Mouse (Mus musculus) bone marrow, adult 2 months (tissue): ENCODE measurements around the gene Arid1b. TPM values are rescaled to one million over a fixed set of nuclear protein-coding genes. Genes with fewer than 3 reads are reported as not detected.

ENCODE experiments used
- H3K27ac ChIP-seq: fragments of 200-500 bp; 2 replicates; pipeline ENCODE4 v1.5.1; 2012; ENCODE audit warnings: low read depth, mild to moderate bottlenecking, control low read depth, inconsistent platforms, low read length; ENCODE audit not compliant: control insufficient read depth, poor library complexity, insufficient read depth
- H3K4me1 ChIP-seq: fragments of 200-500 bp; 2 replicates; pipeline ENCODE4 v1.6.1; 2011; ENCODE audit warnings: low read length; ENCODE audit not compliant: control insufficient read depth, insufficient read depth
- H3K4me3 ChIP-seq: fragments of 200-500 bp; replicated peaks from 2 replicates; pipeline ENCODE3; 2011; ENCODE audit warnings: mild to moderate bottlenecking, low read depth, low read length, control low read depth; ENCODE audit not compliant: control insufficient read depth
- CTCF ChIP-seq: fragments of 200-500 bp; IDR thresholded peaks from 2 replicates; pipeline ENCODE4 v1.5.1; 2011; ENCODE audit warnings: low read length, control low read depth; ENCODE audit not compliant: control insufficient read depth, insufficient read depth
- POLR2A ChIP-seq: fragments of 200-500 bp; IDR thresholded peaks from 2 replicates; pipeline ENCODE4 v1.6.1; 2011; ENCODE audit warnings: low read depth, mild to moderate bottlenecking, control low read depth, low read length, borderline replicate concordance; ENCODE audit not compliant: control insufficient read depth
- WGBS: fragments of 180-500 bp; shearing (Covaris S2); methylation state at CpG from one replicate; pipeline ENCODE4 v1.1.7; 2018; 5-methylcytosine and 5-hydroxymethylcytosine counted together
- polyA plus RNA-seq: library from polyadenylated mRNA; stranded (reverse); fragments of >200 nt; gene quantifications from 2 replicates; pipeline ENCODE4 v1.2.4, GENCODE M21; 2011; ENCODE audit warnings: low replicate concordance; ENCODE audit not compliant: missing spikeins, insufficient read depth, insufficient read length

The Arid1b gene
- polyA plus RNA-seq, 1 experiment: 12.5 TPM

- H3K27ac ChIP-seq: no peak overlapping the region
- no peaks in the 10 kb centered on the region; the same call in 1 of the 2 replicates for H3K4me1 ChIP-seq
- WGBS: 51% methylated on average over 5 of the region's 5 CpGs
- no peak overlapping the region for H3K4me3 ChIP-seq
- TF ChIP-seq POLR2A (no peak), CTCF (no peak)
These were observed 51.5 kb downstream of the Arid1b start for GRCm38 (mm10) chr17:5045613-5046012.

DNA sequence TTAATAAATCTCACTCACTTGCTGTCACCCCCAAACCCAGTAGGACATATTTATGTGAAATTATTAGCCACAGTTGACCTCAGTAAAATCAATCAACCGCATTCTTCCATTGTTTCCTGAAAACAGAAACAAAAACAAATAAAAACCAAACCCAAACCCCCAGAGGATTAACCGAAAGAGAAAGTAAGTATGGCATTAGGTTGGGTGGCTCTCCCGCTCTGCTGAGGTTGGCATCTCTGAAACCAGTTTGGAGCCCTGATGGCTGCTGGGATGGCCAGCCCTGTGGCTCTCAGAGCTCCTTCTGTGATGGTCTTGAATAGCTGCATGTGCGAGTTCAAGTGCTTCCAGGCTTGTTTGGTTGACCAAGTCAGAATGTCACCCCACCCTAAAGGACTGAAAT, 53.2 kb downstream of the Arid1b start:
- 70% methylated on average over 4 of the region's 4 CpGs for WGBS
- TF ChIP-seq POLR2A (no peak), CTCF (no peak)
- no peak overlapping the region for H3K4me3 ChIP-seq
- no peak overlapping the region for H3K27ac ChIP-seq
- no peaks in the 10 kb centered on the region; the same call in 1 of the 2 replicates for H3K4me1 ChIP-seq

- no peaks in the 10 kb centered on the region; the same call in 1 of the 2 replicates for H3K4me1 ChIP-seq
- WGBS: 87% methylated on average over 8 of the region's 8 CpGs
- no peak overlapping the region for H3K27ac ChIP-seq
- H3K4me3 ChIP-seq: no peak overlapping the region
- no peak for TF ChIP-seq POLR2A
- no peak for TF ChIP-seq CTCF
These were observed 56.1 kb downstream of the Arid1b start for GRCm38 (mm10) chr17:5050266-5050665.

DNA sequence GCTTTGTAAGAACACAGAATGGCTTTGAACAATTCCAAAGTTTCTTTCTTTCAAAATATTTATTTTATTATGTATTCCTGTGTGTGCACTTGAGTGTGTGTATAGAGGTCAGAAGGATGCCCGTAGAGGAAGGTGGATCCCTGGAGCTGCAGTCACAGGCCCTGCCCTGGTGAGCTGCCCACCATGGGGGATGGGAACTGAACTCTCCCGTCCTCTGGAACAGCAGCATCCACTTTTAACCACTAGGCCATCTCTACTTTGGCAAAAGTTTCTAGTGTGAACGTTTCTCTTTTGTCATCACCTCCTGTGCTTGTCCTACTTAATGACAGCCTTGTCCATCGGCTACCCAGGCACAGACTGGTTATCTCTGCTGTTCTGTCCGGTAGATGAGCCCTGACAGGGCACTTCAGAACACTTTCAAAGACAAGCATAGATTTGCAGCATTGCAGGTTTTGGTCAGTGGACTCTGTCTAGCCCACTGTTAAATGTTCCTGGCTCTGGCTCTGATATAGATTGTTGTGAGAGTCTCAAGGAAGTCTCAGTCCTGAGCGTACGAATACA, 56.9 kb downstream of the Arid1b start:
- WGBS: 82% methylated on average over 7 of the region's 7 CpGs
- Histone ChIP-seq H3K4me1 (no peaks in the 10 kb centered on the region), H3K27ac (no peak overlapping the region), H3K4me3 (no peak overlapping the region)
- TF ChIP-seq CTCF (no peak), POLR2A (no peak)

DNA sequence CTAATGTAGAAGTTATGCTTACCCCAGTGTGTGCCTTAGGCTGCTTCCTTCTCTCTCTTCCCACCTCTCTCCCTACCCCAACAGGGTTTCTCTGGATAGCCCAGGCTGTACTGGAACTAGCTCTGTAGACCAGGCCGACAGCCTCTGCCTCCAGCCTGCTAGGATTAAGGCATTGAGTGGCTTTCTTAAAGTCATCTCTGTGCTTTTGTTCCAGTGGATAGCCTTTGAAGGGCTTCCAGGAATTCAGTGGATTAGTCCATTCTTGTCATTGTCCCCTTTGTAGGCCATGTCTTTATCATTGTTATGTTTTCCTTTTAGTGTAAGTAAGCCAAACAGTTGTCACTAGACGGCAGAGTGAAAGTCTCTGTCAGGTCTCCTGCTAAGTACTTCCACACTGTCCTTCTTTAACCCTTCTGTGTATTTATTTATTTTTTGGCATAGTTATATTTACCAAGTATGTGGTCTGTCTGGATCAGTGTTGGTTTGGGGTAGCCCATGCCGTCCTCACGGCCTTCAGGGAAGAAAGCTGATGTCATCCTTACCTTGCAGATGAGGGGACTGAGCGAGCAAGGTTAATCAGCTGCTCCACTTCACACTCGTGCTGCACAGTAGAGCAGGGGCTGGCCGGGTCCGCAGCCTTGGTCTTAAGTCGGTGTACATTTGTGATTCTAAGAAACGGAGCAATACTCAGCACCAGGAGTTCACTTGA, 58.1 kb downstream of the Arid1b start:
- no peaks in the 10 kb centered on the region; the same call in 1 of the 2 replicates for H3K4me1 ChIP-seq
- TF ChIP-seq POLR2A (no peak), CTCF (no peak)
- 82% methylated on average over 10 of the region's 10 CpGs for WGBS
- no peak overlapping the region for H3K4me3 ChIP-seq
- H3K27ac ChIP-seq: no peak overlapping the region

DNA sequence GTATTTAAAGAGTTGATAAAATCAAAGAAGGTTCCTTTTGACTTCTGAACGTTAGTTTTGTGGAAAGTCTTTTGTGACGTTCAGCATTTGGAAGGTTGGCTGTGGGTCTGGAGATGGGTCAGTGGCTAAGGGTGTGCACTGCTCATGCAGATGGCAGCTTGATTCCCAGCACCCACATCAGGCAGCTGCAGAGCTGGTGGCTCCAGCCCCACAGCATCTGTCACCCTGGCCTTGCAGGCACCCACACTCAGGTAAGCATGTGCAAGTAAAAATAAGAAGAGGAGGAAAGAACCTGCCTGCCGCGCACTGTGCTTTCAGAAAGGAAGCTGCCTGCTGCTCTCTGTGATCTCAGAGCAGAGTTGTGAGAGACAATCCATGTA, 58.7 kb downstream of the Arid1b start:
- H3K4me1 ChIP-seq: peaks cover 3% of the 10 kb centered on the region; the same call in 1 of the 2 replicates
- H3K27ac ChIP-seq: no peak overlapping the region
- WGBS: 78% methylated on average over 4 of the region's 4 CpGs
- no peak overlapping the region for H3K4me3 ChIP-seq
- TF ChIP-seq CTCF: no peak

DNA sequence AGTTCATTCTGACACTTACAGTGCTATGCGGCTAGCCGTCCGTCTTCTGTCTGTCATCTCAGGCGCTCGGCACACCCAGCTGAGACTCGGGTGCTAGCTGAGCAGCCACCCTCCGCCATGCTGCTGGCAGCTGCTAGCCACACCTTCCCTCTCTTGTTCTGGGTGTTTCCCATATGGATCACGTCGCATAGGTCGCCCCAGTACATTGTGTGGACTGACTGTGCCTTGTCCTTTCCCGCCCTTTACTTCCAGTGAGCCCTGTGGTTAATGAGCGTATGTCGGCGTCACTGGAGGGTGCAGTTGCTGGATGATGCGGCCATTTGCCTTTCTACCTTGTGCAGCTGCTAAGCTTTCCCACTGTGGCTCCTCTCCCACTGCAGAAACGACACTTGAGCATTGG, 59.1 kb downstream of the Arid1b start:
- no peak overlapping the region for H3K4me3 ChIP-seq
- 82% methylated on average over 16 of the region's 16 CpGs for WGBS
- H3K27ac ChIP-seq: no peak overlapping the region
- peaks cover 3% of the 10 kb centered on the region; the same call in 1 of the 2 replicates for H3K4me1 ChIP-seq
- TF ChIP-seq POLR2A (no peak), CTCF (no peak)

DNA sequence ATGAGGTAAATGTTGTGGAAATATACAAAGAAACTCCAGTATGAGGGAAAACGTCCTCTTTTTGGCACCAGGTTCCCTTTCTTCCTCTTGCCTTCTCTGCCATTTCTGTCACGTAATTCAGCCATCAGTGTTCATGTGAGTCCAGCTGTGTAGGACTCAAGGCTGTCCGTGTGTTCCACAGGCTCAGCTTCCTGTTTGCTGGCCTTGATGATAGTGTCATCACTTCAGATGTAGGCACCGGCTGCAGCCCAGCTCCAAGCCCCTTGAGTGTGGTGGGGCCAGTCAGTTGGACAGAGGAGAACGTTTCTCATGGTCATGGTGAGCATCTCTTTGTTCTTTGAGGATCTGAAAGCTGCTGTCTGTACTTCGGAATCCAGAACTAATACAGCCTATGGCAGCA, 61.3 kb downstream of the Arid1b start:
- TF ChIP-seq POLR2A (no peak), CTCF (no peak)
- WGBS: 47% methylated on average over 6 of the region's 6 CpGs
- peaks cover 3% of the 10 kb centered on the region; the same call in 1 of the 2 replicates for H3K4me1 ChIP-seq
- H3K27ac ChIP-seq: no peak overlapping the region
- H3K4me3 ChIP-seq: no peak overlapping the region

DNA sequence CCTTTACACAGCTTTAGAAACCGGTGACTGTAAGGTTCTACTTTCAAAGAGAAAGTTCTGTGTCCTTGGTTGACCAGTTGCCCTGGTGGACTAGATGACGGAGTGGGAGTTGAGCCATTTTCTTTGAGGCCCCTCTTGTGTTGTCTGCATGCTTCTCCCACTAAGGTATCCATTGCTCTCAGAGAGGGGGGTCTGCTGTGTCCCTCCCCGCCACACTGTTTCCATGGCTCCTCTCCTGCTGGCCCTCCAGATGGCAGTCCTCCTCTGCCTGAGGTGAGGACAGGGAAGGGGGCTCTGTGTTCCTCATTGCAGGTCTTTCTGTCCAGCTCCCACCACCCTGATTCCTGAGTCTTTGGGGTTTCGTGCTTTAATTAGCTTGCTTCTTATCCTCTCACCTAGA, 62.5 kb downstream of the Arid1b start:
- TF ChIP-seq POLR2A (no peak), CTCF (no peak)
- Histone ChIP-seq H3K4me3 (no peak overlapping the region), H3K27ac (no peak overlapping the region), H3K4me1 (peaks cover 3% of the 10 kb centered on the region; the same call in 1 of the 2 replicates)
- WGBS: 80% methylated on average over 4 of the region's 4 CpGs
